Mouse (Mus musculus): Measurements from ENCODE around the gene Cuedc1.
A peak's percentile ranks its signal among the peaks of the same experiment; 100 is the strongest.

The Cuedc1 gene

DNA sequence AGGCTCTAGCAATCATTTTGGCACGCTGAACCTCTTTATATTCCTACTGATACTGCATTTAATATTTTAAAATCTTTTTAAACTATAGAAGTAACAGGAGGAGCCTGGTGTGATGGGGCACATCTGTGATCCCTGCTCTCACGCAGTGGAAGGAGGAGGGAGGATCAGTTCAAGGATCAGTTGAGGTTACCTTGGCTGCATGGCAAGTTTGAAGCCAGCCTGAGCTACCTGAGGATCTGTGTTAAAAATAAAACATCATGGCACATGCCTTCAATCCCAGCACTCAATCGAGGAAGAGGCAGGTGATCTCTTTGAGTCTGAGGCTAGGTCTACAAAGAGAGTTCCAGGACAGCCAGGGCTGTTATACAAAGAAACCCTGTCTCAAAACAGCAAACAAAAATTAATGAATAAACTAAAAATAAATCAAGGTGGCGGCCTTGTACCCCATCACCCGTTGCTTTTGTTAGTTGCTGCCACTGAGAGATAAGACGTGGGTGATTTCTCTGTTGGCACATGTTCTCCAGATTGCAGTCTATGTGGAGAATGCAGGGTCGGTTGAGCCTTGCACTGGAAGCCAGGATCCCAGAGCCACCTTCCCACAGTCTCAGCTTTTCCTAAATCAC, 50.3 kb downstream of the Cuedc1 start:
- DNase-seq (ENCODE audit: low spot score in 2 of 2), result no peak

DNA sequence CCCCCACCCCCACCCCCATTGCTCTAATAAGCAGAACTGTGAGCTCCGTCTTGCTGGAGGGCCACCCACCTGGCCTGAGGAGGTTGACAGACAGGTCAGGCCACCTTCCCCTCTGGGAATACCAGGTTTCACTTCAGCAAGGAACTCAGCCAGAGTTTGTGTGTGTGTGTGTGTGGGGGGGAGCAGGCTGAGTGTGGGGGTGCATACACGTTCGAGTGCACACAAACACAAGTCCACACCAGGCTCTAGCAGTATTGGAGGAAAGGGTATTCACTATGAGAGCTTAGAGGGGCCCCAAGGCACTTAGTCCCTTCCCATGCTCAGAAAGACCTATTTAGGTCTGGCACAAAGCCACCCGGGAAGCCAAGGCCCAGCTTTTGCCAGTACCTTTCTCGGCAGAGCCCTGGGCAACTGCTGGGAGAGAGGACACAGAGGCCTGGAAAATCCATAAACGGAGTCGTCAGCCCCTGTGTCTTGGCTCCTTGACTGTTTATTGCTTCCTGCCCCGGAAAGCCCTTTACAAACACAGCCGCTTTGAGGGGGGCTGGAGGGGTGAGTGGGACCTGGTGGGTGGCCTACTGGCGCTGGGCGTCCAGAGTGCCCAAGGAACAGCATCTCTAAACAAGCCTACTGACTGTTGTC, 50.9 kb downstream of the Cuedc1 start:
- peak in 1 of 2 experiments; percentile 53 for DNase-seq (ENCODE audit: low spot score in 2 of 2)

DNA sequence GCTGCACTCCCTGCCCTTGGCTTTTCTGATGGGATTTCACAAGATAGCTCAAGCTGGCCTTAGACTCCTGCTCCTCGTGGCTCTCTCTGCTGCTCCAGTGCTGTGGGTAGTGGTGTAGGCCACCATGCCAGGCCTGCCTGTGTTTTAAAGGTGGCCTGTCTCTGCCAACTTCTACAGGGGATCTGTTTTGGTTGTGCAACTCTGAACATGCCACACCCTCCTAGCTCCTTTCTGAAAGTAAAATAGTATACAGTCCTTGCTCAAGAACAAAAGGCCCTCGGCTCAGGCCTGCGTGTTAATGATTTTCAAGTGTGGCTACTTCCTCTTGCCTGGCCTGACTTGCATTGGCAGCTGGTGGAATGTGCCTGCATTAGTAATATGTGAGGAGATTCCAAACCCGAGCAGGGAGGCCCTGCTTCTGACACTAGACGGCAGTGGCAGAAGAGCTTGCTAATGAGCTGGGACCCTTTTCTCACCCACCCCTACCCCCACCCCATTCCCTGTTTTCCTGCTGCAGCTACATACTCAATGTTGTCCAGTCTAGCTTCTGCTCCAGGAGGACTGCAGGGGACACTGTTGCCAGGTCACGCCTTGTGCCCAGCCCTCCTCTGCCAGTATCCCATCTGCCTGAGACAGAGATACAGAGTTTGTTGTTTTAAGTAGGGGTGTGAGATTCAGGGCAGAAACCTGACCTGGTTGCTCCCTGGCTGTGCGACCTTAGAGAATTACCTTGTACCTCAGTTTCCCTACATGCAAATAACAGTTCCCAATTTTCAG, 53.7 kb downstream of the Cuedc1 start:
- no peak for DNase-seq (ENCODE audit: low spot score in 2 of 2)

DNA sequence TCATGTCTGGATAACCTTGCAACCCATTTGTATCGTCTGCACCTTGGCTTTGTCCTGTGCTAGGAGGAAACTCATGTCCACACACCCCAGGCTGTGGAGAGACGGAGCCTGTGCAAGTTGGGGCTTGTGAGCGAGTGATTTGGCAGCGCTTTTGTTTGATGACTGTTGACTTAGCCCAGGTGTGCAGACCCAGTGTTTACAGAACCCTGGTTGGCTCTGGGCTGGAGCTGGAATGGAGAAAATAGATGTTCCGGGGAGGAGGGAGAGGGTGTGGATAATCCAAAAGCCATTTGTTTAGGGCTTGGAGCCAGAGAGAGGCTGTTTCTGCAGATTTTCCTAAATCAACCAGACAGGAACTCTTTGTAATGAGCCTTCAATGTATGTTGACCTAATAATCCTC, 56.0 kb downstream of the Cuedc1 start:
- no peak for DNase-seq (ENCODE audit: low spot score in 2 of 2)

DNA sequence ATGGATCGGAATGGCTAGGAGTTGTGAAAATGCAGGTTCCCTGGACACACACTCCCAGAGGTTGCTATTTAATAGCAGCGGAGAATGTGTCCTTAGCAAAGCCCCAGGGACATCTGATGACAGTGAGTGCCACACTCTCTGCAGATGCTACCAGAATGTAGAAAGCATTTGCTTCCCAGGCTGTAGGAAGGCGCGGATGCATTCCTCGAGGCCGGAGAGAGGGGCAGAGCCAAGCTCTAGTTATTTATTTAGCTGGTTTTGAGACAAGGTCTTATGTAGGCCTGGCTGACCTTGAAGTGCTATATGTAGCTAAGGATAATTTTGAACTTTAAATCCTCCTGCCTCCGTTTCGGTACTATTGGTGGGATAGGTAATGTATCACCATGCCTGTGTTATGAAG, 56.6 kb downstream of the Cuedc1 start:
- DNase-seq (ENCODE audit: low spot score in 2 of 2), result no peak

DNA sequence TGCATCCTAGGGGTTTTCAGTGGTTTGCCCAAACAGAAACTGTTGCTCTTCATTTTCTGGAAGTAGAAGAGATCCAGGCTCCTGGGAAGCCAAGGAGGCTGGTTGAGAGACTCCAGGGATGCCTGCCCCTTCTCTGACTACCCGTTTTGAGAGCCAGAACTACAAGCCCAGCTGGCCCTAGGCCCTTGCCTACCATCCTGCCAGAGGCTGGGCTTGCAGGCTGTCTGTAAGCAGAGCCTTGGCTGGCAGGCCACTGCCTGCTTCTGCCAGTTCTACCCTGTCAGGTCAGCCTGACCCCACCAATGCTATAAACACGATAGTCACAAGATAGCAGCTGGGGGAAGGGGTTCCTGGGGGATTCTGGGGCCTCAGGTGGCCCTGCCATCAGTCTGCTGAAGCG, 57.6 kb downstream of the Cuedc1 start:
- DNase-seq (ENCODE audit: low spot score in 2 of 2), result peak in 1 of 2 experiments; percentile 50

DNA sequence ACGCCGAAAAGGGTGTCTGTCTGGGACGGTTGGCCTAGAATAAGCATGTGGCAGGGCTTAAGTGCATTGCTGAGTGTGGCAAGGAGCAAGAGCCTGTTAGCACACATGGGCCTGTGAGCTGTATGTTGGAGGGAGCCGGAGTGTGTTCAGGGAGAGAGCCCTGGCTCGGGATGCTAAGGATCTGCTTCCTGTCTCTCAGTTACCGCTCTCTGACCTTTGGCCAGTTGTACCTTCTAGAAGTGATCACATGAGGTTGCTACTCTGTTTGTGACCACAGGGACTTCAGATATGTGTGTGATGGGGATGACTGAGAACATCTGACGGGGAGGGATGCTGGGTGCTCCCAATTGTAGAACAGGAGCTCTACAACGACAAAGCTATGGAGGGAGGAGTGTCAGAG, 58.1 kb downstream of the Cuedc1 start:
- DNase-seq (ENCODE audit: low spot score in 2 of 2), result no peak

DNA sequence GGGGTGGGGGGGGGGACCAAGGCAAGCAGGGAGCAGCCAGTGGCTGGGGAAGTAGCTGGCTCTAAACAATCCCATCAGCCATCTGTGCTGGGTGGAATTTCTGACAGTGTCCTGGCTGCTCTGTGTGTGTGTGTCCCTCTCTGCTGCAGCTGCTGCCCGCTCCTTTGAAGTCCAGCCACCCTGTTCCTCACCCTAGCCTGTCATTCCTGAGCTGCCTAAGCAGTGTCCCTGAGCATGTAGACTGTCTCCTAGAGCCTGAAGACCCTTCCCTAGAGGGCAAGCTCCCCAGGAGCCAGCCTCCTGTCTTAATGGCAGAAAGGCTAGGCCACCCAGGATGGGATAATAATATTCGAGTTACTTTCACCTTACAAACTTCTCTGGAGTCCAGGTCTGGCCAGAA, 58.5 kb downstream of the Cuedc1 start:
- DNase-seq (ENCODE audit: low spot score in 2 of 2), result no peak

DNA sequence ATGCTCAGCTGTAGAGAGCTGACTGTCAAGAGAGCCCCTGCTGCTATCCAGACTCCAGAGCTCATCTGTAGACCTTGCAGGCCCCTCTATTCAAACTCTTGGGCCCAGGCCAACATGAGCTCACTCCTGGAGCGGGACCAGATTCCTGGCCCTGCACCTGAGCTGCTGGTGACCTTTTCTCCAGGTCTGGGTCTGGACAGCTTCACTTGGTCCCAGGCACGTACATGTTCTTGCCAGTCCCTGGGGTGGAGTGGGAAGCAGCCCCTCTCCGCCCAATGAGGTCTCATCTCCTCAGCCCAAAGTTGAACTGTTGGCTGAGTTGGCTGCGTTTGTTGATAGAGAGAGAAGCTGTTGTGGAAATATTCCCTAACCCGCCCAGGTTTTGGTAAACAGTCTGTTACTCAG, 61.0 kb downstream of the Cuedc1 start:
- DNase-seq (ENCODE audit: low spot score in 2 of 2), result no peak

DNA sequence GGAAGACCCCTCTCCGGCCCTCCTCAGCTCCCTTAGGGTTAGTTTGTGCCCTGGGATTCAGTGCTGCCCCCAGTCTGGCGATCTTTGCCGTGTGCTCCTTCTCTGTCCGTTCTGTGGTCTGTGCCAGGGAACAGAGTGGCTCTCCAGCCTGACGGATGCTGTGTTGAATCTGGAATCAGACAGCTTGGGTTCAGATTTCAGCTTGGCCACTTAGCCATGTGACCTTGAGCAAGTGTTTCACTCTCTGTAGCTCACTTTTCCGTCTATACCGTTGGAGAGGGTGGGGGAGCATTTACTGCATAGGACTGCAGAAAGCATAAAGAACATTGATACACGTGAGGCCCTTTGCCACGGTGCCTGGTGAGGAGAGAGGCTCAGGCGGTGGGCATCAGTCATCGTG, 61.5 kb downstream of the Cuedc1 start:
- DNase-seq (ENCODE audit: low spot score in 2 of 2), result no peak

DNA sequence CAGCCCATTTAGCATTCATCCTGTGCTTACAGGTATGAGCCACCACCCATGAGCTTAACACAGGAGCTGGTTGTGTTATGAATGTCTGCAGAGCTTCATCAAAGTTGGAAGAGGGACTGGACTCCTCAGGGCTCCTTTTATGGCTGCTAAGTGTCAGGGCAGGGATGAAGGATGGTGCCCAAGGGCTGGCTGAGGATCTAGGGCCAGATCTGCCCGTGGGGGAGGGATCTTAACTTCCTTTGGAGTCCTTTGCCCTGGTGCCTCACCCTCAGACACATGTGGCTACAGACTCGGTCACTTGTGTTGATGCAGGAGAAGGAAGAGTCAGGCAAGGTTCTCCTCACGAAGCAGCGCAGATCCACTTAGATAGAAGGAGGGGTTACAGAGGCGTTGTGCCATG, 62.5 kb downstream of the Cuedc1 start:
- no peak for DNase-seq (ENCODE audit: low spot score in 2 of 2)

DNA sequence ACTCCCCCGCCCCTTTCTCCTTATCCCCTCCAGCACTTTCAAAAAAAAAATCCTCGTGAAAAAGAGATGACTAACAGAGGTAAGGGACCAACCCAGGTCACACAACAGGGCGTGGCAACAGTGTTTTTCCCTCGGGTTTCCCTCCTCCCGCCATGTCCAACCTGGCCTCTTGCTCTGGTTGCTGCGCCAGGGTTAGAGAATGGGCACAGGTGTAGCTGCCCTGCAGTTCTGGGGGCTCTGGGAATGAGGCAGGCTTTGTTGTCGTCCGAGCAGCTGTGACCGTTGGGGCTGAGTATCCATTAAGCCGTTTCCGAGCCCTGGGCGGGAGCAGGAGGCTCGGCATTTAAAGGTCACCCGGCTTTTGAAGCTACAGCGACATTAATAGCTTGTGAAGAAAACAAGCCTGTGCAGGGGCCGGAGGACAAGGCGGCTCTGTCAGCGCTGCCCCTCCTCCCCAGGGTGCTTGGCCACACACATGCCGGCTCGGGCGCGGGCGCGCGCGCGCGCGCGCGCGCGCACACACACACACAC, 63.3 kb downstream of the Cuedc1 start:
- DNase-seq (ENCODE audit: low spot score in 2 of 2), result peak; percentile 58 to 68

DNA sequence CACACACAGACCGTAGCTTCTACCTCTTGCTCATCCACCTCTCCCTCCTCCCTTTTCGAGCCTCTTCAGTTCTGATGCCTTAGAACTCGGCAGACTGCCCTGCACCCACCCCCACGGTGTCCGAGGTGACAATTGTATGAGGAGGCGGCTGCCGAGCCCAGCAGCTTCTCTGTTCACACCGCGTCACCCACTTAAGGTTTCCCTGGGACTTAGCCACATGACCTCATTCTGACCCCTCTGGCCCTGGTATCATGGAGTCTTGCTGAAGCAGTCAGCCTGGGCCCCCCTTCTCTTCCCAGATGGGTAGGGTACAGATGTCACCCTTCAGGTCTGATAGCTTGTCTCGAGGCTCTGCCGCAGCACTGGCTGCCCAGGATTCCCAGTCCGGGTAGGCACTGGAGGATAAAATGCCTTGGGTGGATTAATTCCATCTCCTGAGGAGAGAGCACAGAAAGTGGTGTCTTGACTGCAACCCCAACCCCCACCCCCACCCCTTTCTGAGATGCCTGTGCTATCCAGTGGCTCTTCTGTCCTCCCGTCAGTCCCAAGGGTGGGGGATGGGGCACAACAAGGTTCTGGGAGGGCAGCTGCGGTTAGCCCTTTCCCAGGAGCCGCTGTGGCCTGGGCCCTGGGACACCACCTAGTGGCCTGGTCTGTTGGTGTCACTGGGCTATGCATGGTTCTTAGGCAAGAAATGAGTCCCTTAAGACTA, 63.9 kb downstream of the Cuedc1 start:
- DNase-seq (ENCODE audit: low spot score in 2 of 2), result peak; percentile 82

DNA sequence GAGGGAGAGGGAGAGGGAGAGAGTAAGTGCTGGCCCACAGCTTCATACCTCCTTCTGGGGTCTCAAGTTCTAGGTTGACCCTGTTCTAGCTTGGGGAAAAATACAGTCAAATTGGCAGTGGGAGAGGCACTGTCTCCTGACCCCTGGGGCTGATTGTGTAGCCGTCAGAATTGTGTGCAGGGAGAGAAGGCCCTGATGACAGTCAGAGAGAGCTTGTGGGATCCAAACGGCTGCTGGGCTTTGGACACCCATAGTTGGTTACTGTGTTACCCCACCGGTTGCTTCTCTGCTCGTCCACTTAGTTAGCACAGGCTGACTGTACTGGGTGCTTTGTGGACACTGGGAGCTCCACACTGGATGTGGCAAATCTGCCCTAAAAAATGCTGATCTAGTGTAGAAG, 64.9 kb downstream of the Cuedc1 start:
- DNase-seq (ENCODE audit: low spot score in 2 of 2), result no peak

DNA sequence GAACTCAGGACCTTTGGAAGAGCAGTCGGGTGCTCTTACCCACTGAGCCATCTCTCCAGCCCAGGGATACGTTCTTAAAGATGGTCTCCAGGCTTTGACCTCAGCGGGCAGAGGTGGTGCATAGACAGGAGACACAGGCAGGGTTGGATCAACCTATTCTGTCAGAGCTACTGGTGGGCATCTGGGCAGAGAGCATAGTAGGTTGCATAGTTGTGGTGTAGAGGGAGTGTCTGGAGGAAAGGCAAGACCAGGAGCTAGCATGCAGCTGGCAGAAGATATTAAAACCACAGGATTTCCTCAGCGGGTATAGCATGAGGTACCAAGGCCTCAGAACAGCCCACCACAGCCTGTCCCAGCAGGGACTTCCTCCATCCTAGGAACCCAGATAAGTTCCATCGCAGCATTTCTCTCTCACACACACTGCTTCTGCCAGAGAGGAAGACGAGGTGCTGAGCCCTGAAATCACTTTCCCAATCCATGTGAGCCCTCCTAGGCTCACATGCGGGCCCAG, 66.4 kb downstream of the Cuedc1 start:
- DNase-seq (ENCODE audit: low spot score in 2 of 2), result no peak

DNA sequence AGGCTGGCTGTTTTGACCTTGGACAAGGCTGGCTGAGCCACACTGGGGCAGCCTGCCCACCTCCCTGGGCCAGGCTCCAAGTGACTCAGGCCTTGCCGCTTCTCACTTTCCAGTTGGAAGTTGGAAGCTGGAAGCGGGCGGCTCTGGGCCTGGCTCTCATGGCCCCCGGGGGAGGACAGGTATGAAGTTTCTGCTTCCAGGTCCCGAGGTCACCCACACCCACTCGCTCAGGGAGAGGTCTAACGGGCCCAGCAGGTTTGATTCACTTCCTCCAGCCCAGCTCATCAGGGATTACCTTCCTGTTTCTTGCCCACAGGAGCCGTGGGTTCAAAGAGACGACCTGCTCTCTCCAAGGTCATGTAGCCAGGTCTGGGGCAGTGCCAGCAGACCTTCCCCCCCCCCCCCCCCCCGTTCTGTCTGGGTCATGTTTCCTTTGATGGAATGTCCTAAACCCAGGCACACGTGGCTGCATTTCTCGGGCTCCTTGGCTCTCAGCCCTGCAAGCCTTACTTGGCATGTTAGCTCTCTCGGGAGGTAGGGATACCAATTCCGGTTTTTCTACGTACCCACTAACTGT, 67.0 kb downstream of the Cuedc1 start:
- DNase-seq (ENCODE audit: low spot score in 2 of 2), result no peak

DNA sequence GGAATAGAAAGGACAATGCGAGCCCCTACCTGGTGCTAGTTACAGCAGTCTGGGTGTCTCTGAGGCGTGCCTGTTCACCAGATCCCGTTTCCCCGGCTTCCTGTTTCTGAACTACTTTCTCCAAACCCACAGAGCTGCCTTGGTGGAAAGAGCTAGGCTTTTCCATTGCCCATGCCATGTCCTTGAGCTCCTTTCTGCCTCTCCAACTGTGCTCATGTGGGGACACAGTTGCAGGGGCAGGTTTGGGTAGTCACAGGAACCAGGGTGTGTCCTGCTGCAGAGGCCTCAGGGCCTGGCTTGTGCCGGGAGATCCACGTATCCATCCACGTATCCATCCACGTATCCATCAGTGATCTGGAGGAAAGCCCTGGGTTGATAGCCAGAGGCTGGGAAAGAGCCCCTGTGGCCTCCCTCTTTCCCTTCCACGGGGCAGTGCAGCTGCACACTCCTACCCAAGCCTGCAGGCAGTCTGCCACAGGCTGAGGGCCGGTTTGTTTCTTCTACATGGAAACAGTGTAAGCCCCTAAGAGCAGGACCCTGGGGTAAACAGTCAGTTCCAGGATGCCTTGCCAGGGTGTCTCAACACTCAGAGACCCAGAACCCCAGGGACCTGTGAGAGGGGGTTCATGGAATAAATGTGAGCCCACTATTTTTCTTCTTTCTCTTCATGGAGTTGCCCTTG, 68.0 kb downstream of the Cuedc1 start:
- no peak for DNase-seq (ENCODE audit: low spot score in 2 of 2)

DNA sequence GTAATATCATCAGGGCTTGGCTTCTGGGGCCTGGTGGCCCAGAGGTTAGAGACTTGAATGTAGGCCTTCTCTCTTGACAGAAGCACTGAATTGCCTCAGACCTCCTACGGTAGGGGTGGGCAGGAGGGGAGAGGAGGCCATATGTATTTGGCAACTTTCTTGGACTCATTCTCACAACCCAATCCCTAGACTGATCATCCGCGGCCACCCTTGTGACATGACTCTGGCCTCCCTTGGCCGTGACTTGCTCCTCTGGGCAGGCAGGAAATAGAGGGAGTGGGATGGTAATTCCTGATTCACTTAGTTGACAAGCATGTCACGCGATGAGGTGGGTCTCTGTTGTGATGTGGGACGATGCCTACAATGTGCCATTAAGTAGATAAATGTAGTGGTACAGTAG, 68.6 kb downstream of the Cuedc1 start:
- DNase-seq (ENCODE audit: low spot score in 2 of 2), result no peak

DNA sequence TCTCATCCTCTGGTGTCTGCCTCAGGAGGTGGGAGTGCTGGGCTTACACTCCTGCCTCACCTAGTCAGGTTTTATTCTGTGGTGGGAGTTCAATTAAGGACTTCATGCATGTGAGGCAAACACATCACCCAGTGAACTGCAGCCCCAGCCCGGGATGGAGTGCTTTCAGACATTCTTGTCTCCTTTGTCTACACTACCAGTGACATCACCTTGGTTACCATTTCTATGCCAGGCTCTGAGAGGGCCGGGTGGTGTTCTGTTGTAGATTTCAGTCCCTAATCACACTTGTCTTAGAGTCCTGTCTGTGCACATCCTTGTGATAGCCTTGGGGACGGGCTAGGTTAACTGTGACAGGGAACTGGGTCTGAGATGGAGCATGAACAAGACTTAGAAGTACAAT, 70.8 kb downstream of the Cuedc1 start:
- DNase-seq (ENCODE audit: low spot score in 2 of 2), result no peak

DNA sequence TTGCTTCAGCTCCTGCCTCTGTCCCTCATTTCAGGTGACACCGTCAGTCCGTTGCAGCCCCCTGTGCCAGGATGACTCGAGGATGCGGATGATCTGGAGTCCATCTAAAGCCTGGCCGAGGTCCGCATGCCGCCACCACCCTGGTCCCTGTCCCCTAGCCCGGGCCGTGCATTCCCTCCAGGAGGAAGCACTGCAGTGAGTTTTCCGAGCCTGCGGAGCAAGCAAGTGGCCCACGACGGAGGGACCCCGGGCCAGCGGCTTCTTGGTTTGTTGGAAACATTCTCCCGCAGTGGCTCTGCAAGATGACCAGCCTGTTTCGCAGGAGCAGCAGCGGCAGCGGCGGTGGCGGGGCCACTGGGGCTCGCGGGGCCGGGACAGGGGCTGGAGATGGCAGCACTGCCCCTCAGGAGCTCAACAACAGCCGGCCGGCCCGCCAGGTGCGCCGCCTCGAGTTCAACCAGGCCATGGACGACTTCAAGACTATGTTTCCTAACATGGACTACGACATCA, 71.7 kb downstream of the Cuedc1 start:
- no peak for DNase-seq (ENCODE audit: low spot score in 2 of 2)

DNA sequence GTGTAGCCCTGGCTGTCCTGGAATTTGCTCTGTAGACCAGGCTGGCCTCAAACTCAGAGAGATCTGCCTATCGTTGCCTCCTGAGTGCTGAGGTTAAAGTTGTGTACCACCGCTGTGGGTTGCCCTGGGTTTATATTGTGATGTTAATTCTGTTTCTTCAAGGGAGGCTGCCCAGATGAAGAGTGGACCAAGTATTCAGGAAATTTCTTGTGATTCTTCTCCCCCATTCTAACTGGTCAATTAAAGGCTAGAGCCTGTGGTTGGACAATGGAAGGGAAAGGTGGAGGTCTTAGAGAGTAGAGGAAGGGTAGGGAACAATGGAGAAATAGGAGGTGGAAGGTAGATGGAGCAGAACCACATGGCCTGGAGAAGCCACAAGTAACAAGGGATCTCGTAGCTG, 72.7 kb downstream of the Cuedc1 start:
- DNase-seq (ENCODE audit: low spot score in 2 of 2), result no peak
